Mouse (Mus musculus) gastrocnemius, postnatal 4 days (tissue): Measurements from ENCODE around the gene Tdrd6. TPM values are rescaled to one million over a fixed set of nuclear protein-coding genes. Genes with fewer than 3 reads are reported as not detected.

ENCODE experiments used
- total RNA-seq, 2 experiments: library from RNA; stranded (reverse); gene quantifications; 2 replicates each; pipeline ENCODE4 v1.2.3; 2021

Gene Tdrd6
- total RNA-seq, 2 experiments from 2014 or later = 0.10 to 0.34 TPM

Other genes with a start within 250 kb of the Tdrd6 start
- gene Mep1a, start 127.5 kb downstream of the Tdrd6 start, total RNA-seq = not detected
- gene Ankrd66, start 86.7 kb downstream of the Tdrd6 start, total RNA-seq = not detected
- gene Pla2g7, start 62.2 kb downstream of the Tdrd6 start, total RNA-seq = 1 to 10 TPM; 3.7 to 5.2 TPM
- gene Slc25a27, start 36.9 kb upstream of the Tdrd6 start, total RNA-seq = 1 to 10 TPM; 4.1 to 6.7 TPM
- 1 to 10 TPM; 8.0 to 8.4 TPM for gene Cyp39a1, start 37.1 kb upstream of the Tdrd6 start, total RNA-seq
- 10 to 100 TPM; 24.0 to 25.1 TPM for gene Rcan2, start 171.1 kb upstream of the Tdrd6 start, total RNA-seq